In genomic region chr16:7147884-7148283, GRCm38 (mm10) we compare ENCODE assay signal across 19 mouse cellular contexts.
DNase-seq lines count a peak whose midpoint lies in the region; ATAC-seq and TF ChIP-seq lines count a peak whose summit lies in the region.
"Had no signal": no experiment of that assay in that cellular context is flagged by ENCODE, and none has a peak within 500 bp of the region (broad histone marks: within the 10 kb centered on the region; RNA-seq: fewer than 3 reads in every experiment).

No protein-coding gene starts in this region.

- H3K4me1 ChIP-seq in hindbrain, embryonic 14.5 days (replicated peaks; ENCODE audit: control insufficient read depth, insufficient read depth, low read length): peaks cover 56% of the 10 kb centered on the region
- H3K4me1 ChIP-seq in hindbrain, embryonic 16.5 days (ENCODE audit: control insufficient read depth, insufficient read depth, low read depth, low read length): peaks cover 39% of the 10 kb centered on the region
- H3K4me1 ChIP-seq in stomach, embryonic 16.5 days (ENCODE audit: control insufficient read depth, insufficient read depth, low read length): peaks cover 4% of the 10 kb centered on the region; the same call in 1 of the 2 replicates
- H3K4me1 ChIP-seq in stomach, postnatal 0 days (replicated peaks; ENCODE audit: control insufficient read depth, insufficient read depth): no peaks in the 10 kb centered on the region
- H3K4me1 ChIP-seq: liver, embryonic 13.5 days had no signal

- no peak overlapping the region for H3K4me2 ChIP-seq in hindbrain, embryonic 14.5 days (replicated peaks)
- no peak overlapping the region for H3K4me2 ChIP-seq in hindbrain, embryonic 16.5 days (ENCODE audit: low read length)
- no peak overlapping the region for H3K4me2 ChIP-seq in stomach, embryonic 16.5 days (ENCODE audit: low read depth, low read length)
- H3K4me2 ChIP-seq in stomach, postnatal 0 days (replicated peaks; ENCODE audit: low read depth): no peak overlapping the region
- H3K4me2 ChIP-seq: limb, embryonic 12.5 days; liver, embryonic 13.5 days had no signal

- H3K27ac ChIP-seq in hindbrain, embryonic 14.5 days: peak overlapping the region; percentile 81
- H3K27ac ChIP-seq in hindbrain, embryonic 16.5 days (ENCODE audit: low read depth, low read length): no peak overlapping the region
- no peak overlapping the region for H3K27ac ChIP-seq in stomach, embryonic 16.5 days (ENCODE audit: low read length)
- no peak overlapping the region for H3K27ac ChIP-seq in stomach, postnatal 0 days (replicated peaks)
- H3K27ac ChIP-seq: embryonic facial prominence, embryonic 10.5 days; left cerebral cortex, adult 2 months; limb, embryonic 12.5 days; liver, embryonic 13.5 days had no signal

- 51% methylated on average over 2 of the region's 2 CpGs for WGBS in hindbrain, embryonic 14.5 days
- WGBS in hindbrain, embryonic 16.5 days: 50% methylated on average over 2 of the region's 2 CpGs
- WGBS in stomach, embryonic 16.5 days: 81% methylated on average over 2 of the region's 2 CpGs
- 70% methylated on average over 2 of the region's 2 CpGs for WGBS in stomach, postnatal 0 days

- TF ChIP-seq CTCF in stomach, postnatal 0 days (IDR thresholded peaks at IDR 0.05; ENCODE audit: low read depth): no peak

- H3K4me3 ChIP-seq in hindbrain, embryonic 14.5 days (replicated peaks; ENCODE audit: low read length): no peak overlapping the region
- no peak overlapping the region for H3K4me3 ChIP-seq in hindbrain, embryonic 16.5 days (ENCODE audit: low read length)
- no peak overlapping the region for H3K4me3 ChIP-seq in stomach, embryonic 16.5 days (replicated peaks; ENCODE audit: low read length)
- H3K4me3 ChIP-seq in stomach, postnatal 0 days (ENCODE audit: low read depth, low read length): no peak overlapping the region
- H3K4me3 ChIP-seq: embryonic facial prominence, embryonic 10.5 days; left cerebral cortex, adult 2 months; limb, embryonic 12.5 days; liver, embryonic 13.5 days had no signal

- DNase-seq in cerebellum, adult 11 months: peak; percentile 20
- DNase-seq in cerebellum, adult 8-10 months: no peak
- no peak for DNase-seq in hindbrain, embryonic 14.5 days (ENCODE audit: low spot score)
- no peak for DNase-seq in stomach, postnatal 0 days (ENCODE audit: low spot score)
- DNase-seq in retina, embryonic 14.5 days (ENCODE audit: low spot score): no peak
- DNase-seq: kidney, adult 11 months; kidney, postnatal 10 days; liver, embryonic 13.5 days; thymus, adult 18-20 months had no signal

- H3K36me3 ChIP-seq in hindbrain, embryonic 14.5 days (replicated peaks; ENCODE audit: control insufficient read depth, insufficient read depth): no peaks in the 10 kb centered on the region
- H3K36me3 ChIP-seq in hindbrain, embryonic 16.5 days (ENCODE audit: control insufficient read depth, insufficient read depth, low read length): no peaks in the 10 kb centered on the region
- no peaks in the 10 kb centered on the region for H3K36me3 ChIP-seq in stomach, embryonic 16.5 days (ENCODE audit: control insufficient read depth, insufficient read depth, low read length)
- H3K36me3 ChIP-seq in stomach, postnatal 0 days (ENCODE audit: control insufficient read depth, insufficient read depth, low read length): no peaks in the 10 kb centered on the region
- H3K36me3 ChIP-seq: embryonic facial prominence, embryonic 10.5 days; G1E; limb, embryonic 12.5 days; liver, embryonic 13.5 days had no signal

- H3K27me3 ChIP-seq in hindbrain, embryonic 14.5 days (ENCODE audit: control insufficient read depth, insufficient read depth, low read length): no peaks in the 10 kb centered on the region
- no peaks in the 10 kb centered on the region for H3K27me3 ChIP-seq in hindbrain, embryonic 16.5 days (replicated peaks; ENCODE audit: control insufficient read depth, insufficient read depth, low read length)
- H3K27me3 ChIP-seq in stomach, embryonic 16.5 days (ENCODE audit: control insufficient read depth, insufficient read depth, low read length): no peaks in the 10 kb centered on the region
- H3K27me3 ChIP-seq in stomach, postnatal 0 days (ENCODE audit: control insufficient read depth, insufficient read depth, low read length): no peaks in the 10 kb centered on the region
- H3K27me3 ChIP-seq: limb, embryonic 12.5 days; liver, embryonic 13.5 days had no signal

- H3K9me3 ChIP-seq in hindbrain, embryonic 14.5 days (ENCODE audit: control insufficient read depth, low read length): no peaks in the 10 kb centered on the region
- H3K9me3 ChIP-seq in hindbrain, embryonic 16.5 days (ENCODE audit: control insufficient read depth, low read length): no peaks in the 10 kb centered on the region
- H3K9me3 ChIP-seq in stomach, embryonic 16.5 days (replicated peaks; ENCODE audit: control insufficient read depth, low read length): no peaks in the 10 kb centered on the region
- H3K9me3 ChIP-seq in stomach, postnatal 0 days (ENCODE audit: control insufficient read depth, low read length): no peaks in the 10 kb centered on the region
- H3K9me3 ChIP-seq: embryonic facial prominence, embryonic 10.5 days; limb, embryonic 12.5 days; liver, embryonic 13.5 days had no signal

- no peak for ATAC-seq in hindbrain, embryonic 14.5 days (ENCODE audit: low FRiP score)
- no peak for ATAC-seq in hindbrain, embryonic 16.5 days
- ATAC-seq in stomach, embryonic 16.5 days (ENCODE audit: insufficient read depth, low FRiP score): peak; percentile 52; the same call in 1 of the 2 replicates
- no peak for ATAC-seq in stomach, postnatal 0 days (ENCODE audit: low FRiP score, low TSS enrichment)
- no peak for ATAC-seq in erythroid progenitor cell, adult 5-6 weeks (replicated peaks; ENCODE audit: low FRiP score, poor library complexity, severe bottlenecking)
- ATAC-seq: CD4-positive, CD25-positive, alpha-beta regulatory T cell, adult 4 months; forebrain, embryonic 14.5 days; lung, postnatal 0 days had no signal

- TF ChIP-seq EP300 in stomach, postnatal 0 days (optimal IDR thresholded peaks at IDR 0.05): no peak

- 0 out of 2 replicates have a peak overlapping the region, but pooled peaks have one; percentile 16 for H3K9ac ChIP-seq in hindbrain, embryonic 14.5 days
- no peak overlapping the region for H3K9ac ChIP-seq in hindbrain, embryonic 16.5 days (ENCODE audit: low read depth, low read length)
- H3K9ac ChIP-seq in stomach, embryonic 16.5 days (ENCODE audit: low read length): no peak overlapping the region
- H3K9ac ChIP-seq in stomach, postnatal 0 days (ENCODE audit: low read length): no peak overlapping the region
- H3K9ac ChIP-seq: limb, embryonic 12.5 days; liver, embryonic 13.5 days had no signal
